Mouse (Mus musculus) hematopoietic stem cell, adult 5-6 weeks (primary cell): ENCODE results near the gene Ndufv3. TPM values are rescaled to one million over a fixed set of nuclear protein-coding genes. Genes with fewer than 3 reads are reported as not detected.

ENCODE experiments used
- ATAC-seq, 2 experiments: fragments of 125-278 bp in 1 of 2; replicated peaks in 1 of 2; 2 replicates each; pipeline ENCODE4 v1.8.0; 2016 to 2017; ENCODE audit warnings: inconsistent platforms in 2 of 2, mild to moderate bottlenecking in 2 of 2, moderate number of reproducible peaks in 2 of 2, low read depth in 1 of 2, moderate TSS enrichment in 1 of 2; ENCODE audit not compliant: low FRiP score in 2 of 2, poor library complexity in 2 of 2, severe bottlenecking in 2 of 2, insufficient read depth in 1 of 2, low TSS enrichment in 1 of 2
- total RNA-seq: library from RNA; stranded (forward); fragments of 172-1452, 232-1000 nt; gene quantifications from 2 replicates; pipeline ENCODE4 v1.2.3, GENCODE M21; 2017

Ndufv3 gene
- 127 and 203 TPM in 2 replicates for total RNA-seq

DNA sequence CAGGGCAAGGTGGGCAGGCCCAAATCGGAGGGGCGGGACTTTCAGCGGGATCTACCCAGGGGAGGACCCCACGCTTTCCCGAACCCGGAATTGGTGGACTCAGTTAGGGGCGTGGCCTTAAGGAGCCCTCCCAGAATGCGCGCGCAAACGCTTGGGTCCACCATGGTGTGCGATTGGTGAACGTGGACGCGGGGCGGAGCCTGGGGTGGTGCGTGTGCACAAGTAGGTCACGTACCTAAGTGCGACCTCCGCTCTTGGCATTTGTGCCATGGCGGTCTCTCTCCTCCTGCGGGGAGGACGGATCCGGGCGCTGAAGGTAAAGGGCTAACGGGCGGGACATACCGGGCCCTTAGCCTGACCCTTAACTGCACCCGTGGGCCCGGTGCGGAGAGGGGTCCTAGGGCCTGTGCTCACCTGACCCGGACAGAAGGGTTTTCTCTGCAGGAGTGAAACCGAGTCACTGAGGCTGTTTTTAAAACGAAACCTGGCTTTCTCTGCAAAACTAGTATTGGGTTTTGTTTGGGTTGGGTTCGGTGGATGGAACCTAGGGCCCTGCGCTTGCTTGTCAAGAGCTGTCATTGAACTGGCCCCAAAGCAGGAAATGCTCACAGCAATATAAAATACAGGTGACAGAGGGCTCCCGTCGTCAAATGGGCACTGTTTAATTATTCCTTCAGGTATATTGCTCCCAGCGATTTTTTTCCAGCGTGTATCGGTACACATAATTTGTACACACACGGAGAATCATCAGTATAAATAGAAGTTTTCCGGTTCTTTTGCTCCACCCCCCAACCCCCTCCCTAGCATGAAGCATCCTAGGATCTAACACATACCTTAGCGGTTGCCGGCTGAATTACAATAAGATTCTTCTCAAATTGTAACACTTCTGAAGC, at the start of gene Ndufv3, which contains the start of gene Wdr4:
Ndufv3 (plus strand) TSS at position 170 of the 893 bp plus-strand sequence.
Wdr4 (minus strand) TSS at position 35 of the 893 bp plus-strand sequence.
- ATAC-seq: peak; percentile 95 to 98

DNA sequence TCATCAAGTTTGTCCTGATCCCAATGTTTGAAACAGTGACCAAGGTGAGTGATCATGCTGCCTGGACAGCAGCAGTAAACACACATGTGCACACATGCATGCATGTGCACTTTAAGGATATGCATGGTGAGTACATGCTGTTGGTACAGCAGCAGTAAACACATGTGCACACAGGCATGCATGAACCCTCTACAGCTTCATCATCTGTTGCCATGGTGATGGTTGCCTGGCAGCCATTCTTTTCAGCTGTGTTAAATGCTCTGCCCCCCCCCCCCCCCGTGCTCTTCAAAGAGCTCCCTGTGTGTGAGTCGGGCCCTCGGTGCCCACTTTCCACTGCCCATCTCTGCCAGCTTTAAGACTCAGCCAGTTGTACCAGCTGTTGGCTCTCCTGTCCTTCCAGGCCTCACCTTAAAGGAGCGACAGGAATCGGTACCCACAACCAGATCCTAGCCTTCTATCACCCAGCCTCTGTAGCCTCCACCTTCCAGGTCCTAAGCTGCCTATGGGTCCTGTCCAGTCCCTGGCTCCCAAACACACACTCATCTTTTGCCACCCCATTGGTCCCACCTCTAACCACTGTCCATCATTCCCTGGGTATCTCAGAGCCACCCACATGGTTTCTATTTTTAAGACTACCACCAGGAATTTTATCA, 49.0 kb upstream of the Ndufv3 start:
- no peak for ATAC-seq

DNA sequence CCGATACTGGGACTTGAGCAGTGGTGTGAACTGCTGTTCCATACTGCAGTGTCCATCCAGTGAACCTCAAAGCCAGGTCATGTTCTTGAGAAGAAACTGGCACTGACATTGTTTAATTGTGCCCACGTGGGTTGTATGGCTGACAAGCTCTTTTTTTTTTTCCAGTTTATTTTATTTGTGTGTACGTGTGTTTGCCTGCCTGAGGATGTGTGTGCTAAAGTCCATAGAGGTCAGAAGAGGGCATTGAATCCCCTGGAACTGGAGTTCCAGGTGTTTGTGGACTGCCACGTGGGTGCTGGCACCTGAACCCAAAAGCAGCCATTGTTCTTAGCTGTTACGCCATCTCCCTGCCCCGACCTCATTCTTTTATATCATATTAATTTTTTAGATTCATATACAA, 45.5 kb upstream of the Ndufv3 start:
- ATAC-seq: no peak

DNA sequence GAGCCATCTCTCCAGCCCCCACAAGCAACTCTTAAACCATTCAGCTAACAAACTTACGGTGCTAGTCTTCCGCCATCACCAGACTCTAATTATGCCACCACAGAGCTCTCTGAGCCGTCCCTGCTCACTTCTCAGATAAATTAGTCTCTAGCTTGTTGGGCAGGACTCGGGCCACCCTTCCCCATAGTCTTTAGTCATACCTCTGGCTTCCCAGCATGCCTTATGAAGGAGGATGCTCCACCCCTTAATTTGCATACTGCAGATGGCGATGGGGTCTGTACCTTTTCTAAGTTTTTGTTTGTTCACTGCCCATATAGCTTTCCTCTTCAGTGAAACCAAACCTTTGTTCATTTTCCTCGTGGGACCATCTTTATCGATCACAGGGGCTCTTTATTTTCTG, 41.3 kb upstream of the Ndufv3 start:
- ATAC-seq: no peak

DNA sequence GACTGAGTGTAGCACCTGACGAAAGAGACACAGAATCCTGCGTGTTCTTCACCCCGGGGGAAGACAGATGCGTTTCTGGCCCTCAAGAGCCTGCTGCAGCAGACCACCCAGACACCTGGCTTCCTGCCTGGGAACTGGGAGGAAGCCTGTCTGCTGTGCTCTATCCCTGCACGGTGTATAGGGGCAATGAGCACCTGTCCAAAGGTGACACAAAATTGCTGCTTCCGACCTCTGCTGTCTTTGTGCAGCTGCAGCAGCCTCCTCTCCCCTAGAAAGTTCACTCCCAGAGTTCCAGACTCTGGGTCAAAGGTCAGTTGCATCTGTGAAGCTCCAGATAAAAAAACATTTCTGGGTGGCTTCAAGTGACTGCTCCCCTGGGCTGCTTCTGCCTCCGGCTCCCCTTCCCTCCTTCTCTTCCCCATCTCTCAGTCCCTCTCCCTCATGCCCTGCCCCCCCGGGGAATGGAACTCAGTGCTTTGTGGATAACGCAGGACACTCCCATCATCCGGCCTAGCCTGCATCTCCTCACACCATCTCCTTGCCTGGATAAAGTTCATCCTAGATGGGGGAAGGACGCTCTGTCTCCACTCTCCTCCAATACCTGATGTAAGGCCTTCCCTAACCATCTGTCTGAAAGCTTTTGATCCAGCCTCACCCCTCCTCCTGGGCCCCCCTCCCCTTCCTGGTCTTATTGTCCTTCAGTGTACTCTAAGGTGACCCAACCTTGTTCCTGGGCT, 40.6 kb upstream of the Ndufv3 start:
- no peak for ATAC-seq

DNA sequence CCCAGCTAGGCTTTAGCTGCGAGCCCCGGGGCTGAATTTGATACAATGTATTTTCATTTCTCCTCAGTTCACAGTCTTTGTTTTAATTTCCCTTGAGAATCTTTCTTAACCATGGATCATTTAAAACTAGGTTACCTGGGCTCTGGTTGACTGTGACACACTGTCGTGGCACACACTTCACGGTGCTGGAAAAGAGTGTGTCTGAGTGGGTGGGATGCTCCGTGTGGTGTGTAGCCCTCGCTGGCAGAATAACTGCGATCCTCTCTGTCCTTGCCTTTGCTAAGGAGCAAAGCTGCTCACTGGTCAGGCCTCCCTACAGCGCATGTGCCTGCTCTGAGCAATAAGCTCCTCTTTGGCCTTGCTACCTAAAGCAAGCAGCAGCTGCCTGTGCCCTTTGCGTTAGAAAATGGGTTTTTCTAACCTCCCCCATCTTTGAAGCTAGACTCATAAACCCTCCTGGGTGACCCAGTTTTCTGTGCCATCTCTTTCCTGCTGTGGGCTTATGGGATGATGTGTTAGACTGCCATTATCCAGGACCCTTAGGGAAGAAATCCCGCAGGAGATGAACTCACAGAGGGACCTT, 33.2 kb upstream of the Ndufv3 start:
- no peak for ATAC-seq

DNA sequence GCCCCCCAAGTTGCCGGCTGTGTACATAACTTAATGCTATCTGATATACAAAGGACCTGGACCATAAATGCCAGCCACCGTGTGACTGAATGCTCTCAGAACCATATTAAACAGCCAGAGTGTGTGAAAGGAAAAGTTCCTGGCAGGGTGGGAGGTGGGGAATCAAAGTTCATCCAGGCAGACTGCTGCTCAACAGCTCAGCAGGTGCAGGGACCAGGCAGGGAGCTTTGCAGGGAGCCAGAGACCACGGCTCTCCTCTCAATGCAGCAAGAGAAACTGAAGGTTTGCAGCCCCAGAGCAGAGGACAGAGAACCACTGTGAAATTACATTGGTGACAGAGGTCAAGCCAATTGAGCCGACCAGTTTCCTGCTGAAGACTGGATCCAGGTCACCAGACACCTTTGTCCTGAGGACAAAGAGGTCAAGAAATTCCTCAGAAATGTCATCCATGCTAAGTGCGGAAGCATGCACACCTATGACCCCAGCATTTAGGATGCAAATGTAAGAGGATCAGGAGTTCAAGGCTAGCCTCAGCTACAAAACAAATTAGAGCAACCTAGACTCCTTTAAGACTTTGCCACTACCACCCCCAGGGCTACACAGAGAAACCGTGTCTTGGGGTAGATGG, 32.4 kb upstream of the Ndufv3 start:
- no peak for ATAC-seq

DNA sequence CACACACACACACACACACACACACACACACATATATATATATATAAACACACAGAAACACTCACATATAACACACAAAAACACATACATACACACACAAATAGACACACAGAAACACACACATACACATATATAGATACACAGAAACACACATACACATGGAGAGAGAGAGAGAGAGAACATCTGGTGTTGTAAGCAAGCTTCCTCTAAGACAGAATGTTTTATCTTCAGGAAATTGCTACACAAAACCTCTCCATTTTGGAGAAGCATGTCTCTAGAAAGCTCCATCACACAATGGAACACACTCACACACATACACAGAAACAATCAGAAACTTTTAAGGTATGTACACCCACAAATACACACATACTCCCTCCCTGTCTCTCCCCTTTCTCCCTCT, 28.6 kb upstream of the Ndufv3 start:
- no peak for ATAC-seq

DNA sequence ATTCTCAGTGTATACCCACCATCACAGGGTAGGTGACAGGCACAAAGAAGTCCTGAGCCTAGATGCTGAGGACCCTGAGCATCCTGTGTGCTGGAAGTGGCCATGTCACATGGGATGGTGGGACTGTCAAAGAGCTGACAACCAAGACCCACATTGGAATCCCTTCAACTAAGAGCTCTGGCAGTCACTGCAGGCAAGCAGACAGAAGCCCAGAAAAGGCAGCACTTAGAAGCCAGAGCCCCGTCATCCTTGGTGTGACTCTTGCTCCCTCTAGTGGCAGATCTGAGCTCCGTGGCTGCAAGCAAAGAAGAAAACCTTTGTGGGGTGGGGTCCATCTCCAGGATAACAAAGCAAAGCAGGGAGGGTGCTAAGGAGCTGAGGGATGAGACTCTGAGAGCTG, 27.5 kb upstream of the Ndufv3 start:
- ATAC-seq: peak; percentile 72 to 84

DNA sequence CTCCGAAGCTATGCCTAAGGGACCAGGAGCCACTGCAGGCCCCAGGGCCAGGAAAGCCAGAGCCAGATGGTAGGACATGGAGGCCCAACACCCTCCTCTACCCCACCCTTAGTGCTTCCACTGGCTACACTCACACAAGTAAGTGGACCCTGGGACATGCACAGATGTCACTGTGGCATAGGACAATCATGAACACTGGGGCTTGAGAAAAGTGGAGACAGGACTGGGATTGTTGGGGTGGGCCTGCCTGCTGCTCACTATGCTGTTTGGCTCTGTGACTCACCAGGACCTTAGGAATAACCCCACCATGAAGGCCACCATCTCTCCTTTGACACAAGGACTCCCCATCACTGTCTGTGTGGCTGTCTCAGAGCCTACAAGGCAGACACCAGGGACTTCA, 24.9 kb upstream of the Ndufv3 start:
- no peak for ATAC-seq

DNA sequence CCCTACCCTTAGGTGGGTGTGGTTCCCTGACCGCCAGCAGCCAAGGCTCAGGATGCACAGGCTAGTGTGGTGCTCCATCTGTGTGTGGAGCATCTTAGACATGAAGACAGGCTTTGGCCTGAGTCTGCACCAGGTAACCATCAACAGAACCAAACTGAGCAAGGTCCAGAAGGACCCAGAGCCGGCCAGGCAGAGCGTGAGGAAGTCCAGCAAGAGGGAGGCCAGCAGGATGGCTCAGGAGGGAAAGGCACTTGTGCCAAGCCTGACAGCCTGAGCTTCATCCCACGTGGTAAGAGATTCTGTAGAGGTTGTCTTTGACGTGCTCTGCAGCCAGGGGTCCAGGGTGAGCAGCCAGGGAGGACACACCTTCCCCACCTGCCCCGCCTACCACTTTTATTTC, 22.2 kb upstream of the Ndufv3 start:
- no peak for ATAC-seq

DNA sequence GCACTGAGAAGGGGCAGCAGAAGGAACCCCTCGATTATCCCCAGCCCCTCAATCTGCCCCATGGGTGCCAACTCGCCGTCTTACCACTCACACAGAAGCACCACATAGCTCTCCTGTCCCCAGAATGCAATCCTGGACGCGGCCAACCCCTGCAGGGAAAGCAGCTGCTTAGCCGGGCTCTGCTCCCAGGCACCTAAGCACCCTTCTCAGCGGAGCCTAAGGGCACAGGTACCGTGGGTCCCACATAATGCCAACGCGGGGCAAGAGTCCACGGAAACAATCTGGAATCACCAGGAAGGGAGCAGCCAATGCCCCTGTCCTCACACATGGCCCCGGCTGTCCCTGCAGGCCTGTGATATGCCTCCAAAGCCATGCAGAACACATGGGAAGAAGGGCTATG, 20.2 kb upstream of the Ndufv3 start:
- no peak for ATAC-seq

DNA sequence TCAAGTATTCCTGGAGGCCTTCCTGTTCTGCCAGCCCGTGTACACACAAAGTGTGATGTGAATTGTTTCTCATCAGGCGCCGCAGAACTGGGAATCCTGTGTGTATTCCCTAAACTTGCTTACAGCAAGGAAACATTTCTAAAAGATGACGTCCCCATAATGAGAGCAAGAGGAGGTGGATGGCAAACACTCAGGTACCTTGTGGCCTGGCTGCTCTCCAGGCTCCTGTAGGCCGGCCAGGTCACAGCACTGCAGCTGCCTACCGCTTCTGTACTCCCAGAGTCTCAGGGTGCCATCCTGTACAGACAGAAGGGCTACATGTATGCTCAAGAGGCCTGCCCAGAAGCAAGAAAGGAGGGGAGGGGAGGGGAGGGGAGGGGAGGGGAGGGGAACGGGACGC, 19.5 kb upstream of the Ndufv3 start:
- no peak for ATAC-seq

DNA sequence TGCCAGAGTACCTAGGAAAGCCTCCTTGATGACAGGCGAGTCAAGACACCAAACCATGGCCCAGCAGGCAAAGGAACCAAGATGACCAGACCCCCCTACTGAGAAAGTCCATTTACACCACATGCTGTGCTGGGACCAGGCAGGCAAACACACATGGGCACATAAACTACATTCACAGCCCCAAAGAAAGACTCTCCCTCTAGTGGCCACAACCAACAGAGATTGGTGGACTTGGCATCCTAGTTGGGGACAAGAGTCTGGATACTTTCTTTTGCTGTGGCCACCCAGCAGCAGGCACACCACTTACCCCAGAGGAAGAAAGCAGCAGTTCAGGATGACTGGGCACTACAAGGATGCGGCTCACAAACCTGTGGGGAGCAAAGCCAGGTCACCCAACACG, 19.0 kb upstream of the Ndufv3 start:
- no peak for ATAC-seq

DNA sequence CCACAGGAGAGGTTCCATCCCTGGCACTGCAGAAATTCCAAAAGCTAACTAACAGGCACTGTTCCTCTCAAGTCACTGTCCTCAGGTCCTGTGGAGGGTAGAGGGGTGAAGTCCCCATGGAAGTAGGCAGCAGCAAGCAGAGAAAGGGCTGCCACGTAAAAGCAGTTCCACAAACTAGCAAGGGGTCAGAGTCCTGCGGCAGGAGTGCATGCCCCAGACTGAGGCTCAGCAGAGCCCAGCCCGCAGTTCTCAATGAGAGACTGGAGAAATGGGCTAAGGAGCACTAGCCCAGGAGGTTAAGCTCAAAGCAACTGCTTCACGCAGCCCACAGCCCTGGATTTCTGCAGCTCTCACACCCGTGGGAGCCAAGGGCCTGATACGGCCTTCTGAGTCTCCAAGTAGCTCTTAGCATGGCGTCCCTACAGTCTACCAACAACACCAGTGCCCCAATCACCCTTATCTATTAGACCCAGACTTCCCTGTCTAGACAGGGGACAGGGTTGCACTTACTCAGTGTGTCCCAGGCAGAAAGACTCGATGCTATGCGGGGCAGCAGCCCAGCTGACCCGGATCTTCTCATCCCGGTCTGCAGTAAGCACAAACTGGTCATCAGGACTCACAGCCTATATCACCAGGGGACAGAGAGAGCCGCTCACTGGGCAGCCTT, 17.5 kb upstream of the Ndufv3 start:
- ATAC-seq: no peak

DNA sequence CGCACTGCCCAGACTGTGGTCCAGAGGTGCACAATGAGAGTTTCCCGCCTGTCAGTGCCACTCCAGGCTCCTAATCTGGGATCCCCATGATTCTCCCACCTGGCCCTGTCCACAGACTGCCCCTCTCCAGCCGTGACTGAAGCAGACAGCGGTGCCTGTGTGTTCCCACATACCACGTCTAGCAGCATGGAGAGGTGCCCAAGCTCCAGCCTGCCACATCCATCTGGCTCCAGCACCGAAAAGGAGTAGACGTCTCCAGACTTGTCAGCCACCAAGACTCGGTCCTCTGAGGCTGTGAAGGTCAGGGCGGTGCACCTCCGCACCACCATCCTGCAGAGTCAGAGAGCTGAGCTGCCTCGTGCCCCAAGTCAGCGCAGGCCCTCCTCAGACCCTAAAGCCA, 16.6 kb upstream of the Ndufv3 start:
- ATAC-seq: no peak

DNA sequence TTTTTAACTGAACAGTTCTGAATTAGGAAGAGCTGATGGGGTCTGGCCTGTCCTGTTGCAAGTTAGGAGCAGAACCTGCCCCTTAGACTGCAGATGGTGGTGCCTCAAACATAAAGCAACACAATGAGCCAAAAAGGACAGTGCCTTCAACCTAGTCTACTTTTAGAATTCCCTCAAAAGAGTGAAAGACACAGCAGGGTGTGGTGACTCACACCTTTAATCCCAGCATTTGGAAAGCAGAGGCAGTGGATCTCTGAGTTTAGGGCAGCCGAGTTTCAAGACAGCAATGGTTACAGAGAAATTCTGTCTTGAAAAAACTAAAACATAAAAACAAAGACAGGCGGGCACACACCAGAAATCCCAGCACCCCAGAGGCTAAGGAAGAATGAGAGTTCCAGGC, 16.0 kb upstream of the Ndufv3 start:
- ATAC-seq: no peak
